Mouse (Mus musculus) c-Kit-positive CD71-negative TER-119-negative erythroid progenitor cells, embryonic 14.5 days (primary cell): ENCODE measurements around the gene Pzp.

Experiments
- DNase-seq: peaks from one replicate; pipeline ENCODE4 v3.0.0-alpha.2; 2013; ENCODE audit warnings: low read depth

Gene Pzp

GRCm38 (mm10) chr6:128479463-128480454 is 46.8 kb downstream of the Pzp start:
- peak; percentile 96 for DNase-seq

GRCm38 (mm10) chr6:128477495-128477894 is 49.0 kb downstream of the Pzp start:
- no peak for DNase-seq

GRCm38 (mm10) chr6:128474112-128474511 is 52.4 kb downstream of the Pzp start:
- DNase-seq = no peak

- DNase-seq = peak; percentile 47
These were observed 57.1 kb downstream of the Pzp start for GRCm38 (mm10) chr6:128469451-128469850.

GRCm38 (mm10) chr6:128467298-128467697 is 59.2 kb downstream of the Pzp start:
- DNase-seq = peak; percentile 17

- no peak for DNase-seq
These were observed 60.0 kb downstream of the Pzp start for GRCm38 (mm10) chr6:128466563-128466962.

- DNase-seq = no peak
These were observed 60.5 kb downstream of the Pzp start for GRCm38 (mm10) chr6:128466043-128466442.

- no peak for DNase-seq
These were observed 61.5 kb downstream of the Pzp start for GRCm38 (mm10) chr6:128464996-128465395.

- no peak for DNase-seq
These were observed 64.9 kb downstream of the Pzp start for GRCm38 (mm10) chr6:128461606-128462005.

GRCm38 (mm10) chr6:128460729-128461503 is 65.6 kb downstream of the Pzp start:
- DNase-seq = no peak

- no peak for DNase-seq
These were observed 66.2 kb downstream of the Pzp start for GRCm38 (mm10) chr6:128460321-128460720.

GRCm38 (mm10) chr6:128457186-128457585 is 69.3 kb downstream of the Pzp start:
- no peak for DNase-seq

GRCm38 (mm10) chr6:128455835-128456605 is 70.5 kb downstream of the Pzp start:
- no peak for DNase-seq

GRCm38 (mm10) chr6:128447063-128447462 is 79.5 kb downstream of the Pzp start:
- DNase-seq = no peak

GRCm38 (mm10) chr6:128445761-128446535 is 80.6 kb downstream of the Pzp start:
- DNase-seq = peak; percentile 26

GRCm38 (mm10) chr6:128440238-128440637 is 86.3 kb downstream of the Pzp start:
- DNase-seq = no peak

GRCm38 (mm10) chr6:128438871-128439341 is 87.6 kb downstream of the Pzp start:
- DNase-seq = no peak

GRCm38 (mm10) chr6:128438317-128438870 is 88.1 kb downstream of the Pzp start, which contains the start of gene Fkbp4:
Fkbp4 (minus strand) TSS chr6:128438677.
- peak; percentile 78 for DNase-seq

GRCm38 (mm10) chr6:128437731-128438316 is 88.7 kb downstream of the Pzp start:
- DNase-seq = peak; percentile 39

- DNase-seq = peak; percentile 8
These were observed 89.2 kb downstream of the Pzp start for GRCm38 (mm10) chr6:128437288-128437687.
